Mouse (Mus musculus) ES-E14 (cell line): ENCODE results near the gene Lca5. TPM values are rescaled to one million over a fixed set of nuclear protein-coding genes. Genes with fewer than 3 reads are reported as not detected.

ENCODE experiments used
- DNase-seq: peaks from one replicate; pipeline ENCODE4 v3.0.0-alpha.2; 2013; ENCODE audit warnings: low read depth, low spot score
- H3K27ac ChIP-seq: 2 replicates; pipeline ENCODE4 v1.5.1; 2012; ENCODE audit warnings: low read depth, mild to moderate bottlenecking, low read length, moderate library complexity, mixed read lengths; ENCODE audit not compliant: poor library complexity, insufficient read depth, severe bottlenecking
- H3K36me3 ChIP-seq: 2 replicates; pipeline ENCODE4 v1.6.1; 2012; ENCODE audit warnings: mild to moderate bottlenecking, low read length, moderate library complexity, mixed read lengths; ENCODE audit not compliant: control insufficient read depth, poor library complexity, insufficient read depth, severe bottlenecking
- H3K4me1 ChIP-seq, 2 experiments: fragments of 150-350 bp in 1 of 2; sonication (generic) in 1 of 2; 2 replicates each; pipeline ENCODE4 v1.6.1; 2012; ENCODE audit warnings: low read length in 2 of 2, mild to moderate bottlenecking in 1 of 2, mixed read lengths in 1 of 2; ENCODE audit not compliant: control insufficient read depth in 2 of 2, insufficient read depth in 2 of 2, poor library complexity in 1 of 2
- H3K4me3 ChIP-seq, 2 experiments: fragments of 150-350 bp in 1 of 2; sonication (generic) in 1 of 2; 2 replicates each; pipeline ENCODE4 v1.5.1; 2012; ENCODE audit warnings: low read length in 2 of 2, low read depth in 1 of 2, mild to moderate bottlenecking in 1 of 2, mixed read lengths in 1 of 2; ENCODE audit not compliant: insufficient read depth in 1 of 2, poor library complexity in 1 of 2, severe bottlenecking in 1 of 2
- H3K9ac ChIP-seq: 2 replicates; pipeline ENCODE4 v1.6.1; 2012; ENCODE audit warnings: low read depth, mild to moderate bottlenecking, low read length, mixed read lengths; ENCODE audit not compliant: poor library complexity, insufficient read depth, severe bottlenecking
- H3K9me3 ChIP-seq: fragments of 150-350 bp; sonication (generic); 2 replicates; pipeline ENCODE4 v1.6.1; 2012; ENCODE audit warnings: low read depth, mild to moderate bottlenecking, low read length; ENCODE audit not compliant: control insufficient read depth, insufficient read depth
- CHD2 ChIP-seq: IDR thresholded peaks from 2 replicates; pipeline ENCODE4 v1.6.1; 2014; ENCODE audit warnings: mild to moderate bottlenecking, low read depth, low read length, inconsistent platforms
- HCFC1 ChIP-seq: IDR thresholded peaks from 2 replicates; pipeline ENCODE4 v1.6.1; 2012; ENCODE audit warnings: low read length, inconsistent platforms, borderline replicate concordance; ENCODE audit not compliant: insufficient read depth
- MAFK ChIP-seq: IDR thresholded peaks from 2 replicates; pipeline ENCODE4 v1.6.1; 2014; ENCODE audit warnings: mild to moderate bottlenecking, low read depth, low read length, inconsistent platforms; ENCODE audit not compliant: insufficient read depth
- ZC3H11A ChIP-seq: IDR thresholded peaks from 2 replicates; pipeline ENCODE4 v1.6.1; 2012; ENCODE audit warnings: low read depth, mild to moderate bottlenecking, inconsistent platforms, low read length, borderline replicate concordance
- ZNF384 ChIP-seq: IDR thresholded peaks from 2 replicates; pipeline ENCODE4 v1.6.1; 2012; ENCODE audit warnings: low read depth, low read length, inconsistent platforms
- in situ Hi-C, 2 experiments: fragments of 600-800 bp; cut with MboI; formaldehyde crosslinking; loops; one replicate each; pipeline ENCODE4 v1.15.1; 2025; ENCODE audit warnings: low sequenced_read_pairs in 2 of 2, inconsistent platforms in 1 of 2; ENCODE audit not compliant: unreplicated experiment in 2 of 2
- total RNA-seq: library from RNA; depleted of rRNA; stranded (reverse); fragments of 300-350 nt; gene quantifications from 2 replicates; pipeline ENCODE4 v1.2.3, GENCODE M21; 2012

Lca5 gene
- total RNA-seq, 1 experiment, result 6.6 TPM

- no peaks in the 10 kb centered on the region for H3K4me1 ChIP-seq
- H3K36me3 ChIP-seq, result no peaks in the 10 kb centered on the region
- no peak overlapping the region for H3K9ac ChIP-seq
- no peak for DNase-seq
- H3K9me3 ChIP-seq, result no peaks in the 10 kb centered on the region
- no peak overlapping the region for H3K27ac ChIP-seq
- in situ Hi-C loops, result no loop called here
- no peak for TF ChIP-seq ZC3H11A
- TF ChIP-seq MAFK, result no peak
- no peak for TF ChIP-seq CHD2
- no peak for TF ChIP-seq ZNF384
- TF ChIP-seq HCFC1, result no peak
- no peak overlapping the region for H3K4me3 ChIP-seq
These were observed 22.0 kb downstream of the Lca5 start for GRCm38 (mm10) chr9:83418965-83419364.

GRCm38 (mm10) chr9:83413046-83413445 is 27.9 kb downstream of the Lca5 start:
- TF ChIP-seq MAFK (no peak), HCFC1 (no peak), ZNF384 (no peak), ZC3H11A (no peak), CHD2 (no peak)
- in situ Hi-C loops, result no loop called here

GRCm38 (mm10) chr9:83405150-83405549 is 35.8 kb downstream of the Lca5 start:
- Histone ChIP-seq H3K4me1 (no peaks in the 10 kb centered on the region), H3K4me3 (no peak overlapping the region), H3K9me3 (no peaks in the 10 kb centered on the region), H3K27ac (no peak overlapping the region), H3K36me3 (no peaks in the 10 kb centered on the region), H3K9ac (no peak overlapping the region)
- in situ Hi-C loops, result no loop called here
- TF ChIP-seq ZC3H11A (no peak), HCFC1 (no peak), CHD2 (no peak), MAFK (no peak), ZNF384 (no peak)
- no peak for DNase-seq

More at GRCm38 (mm10) chr9:83413046-83413445, 27.9 kb downstream of the Lca5 start:
- peak; percentile 22 for DNase-seq
- Histone ChIP-seq H3K27ac (no peak overlapping the region), H3K4me1 (no peaks in the 10 kb centered on the region), H3K9me3 (no peaks in the 10 kb centered on the region), H3K36me3 (no peaks in the 10 kb centered on the region), H3K4me3 (no peak overlapping the region), H3K9ac (no peak overlapping the region)

GRCm38 (mm10) chr9:83400783-83401182 is 40.1 kb downstream of the Lca5 start:
- no peak overlapping the region for H3K4me3 ChIP-seq
- in situ Hi-C loops, result no loop called here
- no peak for DNase-seq
- no peak overlapping the region for H3K27ac ChIP-seq
- no peaks in the 10 kb centered on the region for H3K9me3 ChIP-seq
- no peaks in the 10 kb centered on the region for H3K4me1 ChIP-seq
- H3K36me3 ChIP-seq, result no peaks in the 10 kb centered on the region
- TF ChIP-seq CHD2, result no peak
- no peak overlapping the region for H3K9ac ChIP-seq

- Histone ChIP-seq H3K27ac (no peak overlapping the region), H3K36me3 (no peaks in the 10 kb centered on the region), H3K9me3 (no peaks in the 10 kb centered on the region), H3K4me1 (no peaks in the 10 kb centered on the region), H3K9ac (no peak overlapping the region), H3K4me3 (no peak overlapping the region)
- no peak for DNase-seq
- no peak for TF ChIP-seq ZNF384
- in situ Hi-C loops, result loop anchor here in 1 of 2 experiments (25.0 kb wide), 1 partner anchor 213 kb away; no protein-coding TSS in a partner anchor
These were observed 41.5 kb downstream of the Lca5 start for GRCm38 (mm10) chr9:83399414-83399813.
